Mouse (Mus musculus): ENCODE measurements at regions not wholly inside any gene's neighbourhood (a gene's known extent, or its start where the extent isn't known, plus 50 kb on each side); places are given as distances from the start of the nearest gene placed in this dataset.

- TF ChIP-seq EP300 (IDR thresholded peaks at IDR 0.05; ENCODE audit: low read depth) (no peak), CTCF (IDR thresholded peaks at IDR 0.05; ENCODE audit: low read depth) (peak; percentile 24; the same call in 1 of the 2 replicates)
Measured at GRCm38 (mm10) chr16:25067276-25068249, 219.1 kb upstream of the Tprg start.
